Mouse (Mus musculus): ENCODE measurements around the gene Adap2. TPM values are rescaled to one million over a fixed set of nuclear protein-coding genes. Genes with fewer than 3 reads are reported as not detected.

Gene Adap2
- polyA plus RNA-seq, 1 experiment from 2014 or later, result 101 TPM

Other genes starting within 250 kb of the Adap2 start
- 27.8 to 53.2 TPM (median 43.3 TPM) in 3 replicates for gene Utp6, start 191.7 kb upstream of the Adap2 start, polyA plus RNA-seq (2018)
- 19.6 to 30.9 TPM (median 24.4 TPM) in 3 replicates for gene Suz12, start 161.0 kb upstream of the Adap2 start, polyA plus RNA-seq (2018)
- 27.5 to 59.0 TPM (median 37.3 TPM) in 3 replicates for gene Crlf3, start 73.1 kb upstream of the Adap2 start, polyA plus RNA-seq (2018)
- gene Atad5, start 64.7 kb upstream of the Adap2 start, polyA plus RNA-seq (2018), result 1.5 to 6.1 TPM (median 1.9 TPM) in 3 replicates
- 7.9 to 16.0 TPM (median 9.1 TPM) in 3 replicates for gene Tefm, start 11.9 kb upstream of the Adap2 start, polyA plus RNA-seq (2018)
- gene Rnf135, start 29.7 kb downstream of the Adap2 start, polyA plus RNA-seq (2018), result 8.8 to 30.5 TPM (median 15.2 TPM) in 3 replicates
- gene Rhot1, start 54.9 kb downstream of the Adap2 start, polyA plus RNA-seq (2018), result 29.4 to 36.6 TPM (median 30.4 TPM) in 3 replicates
- gene Rhbdl3, start 146.8 kb downstream of the Adap2 start, polyA plus RNA-seq (2018), result 0.03 TPM in 1 of 3 replicates, not detected in the others
- 7.2 to 10.3 TPM (median 9.5 TPM) in 3 replicates for gene 5730455P16Rik, start 223.9 kb downstream of the Adap2 start, polyA plus RNA-seq (2018)
- 96.5 to 123 TPM (median 112 TPM) in 3 replicates for gene Zfp207, start 229.2 kb downstream of the Adap2 start, polyA plus RNA-seq (2018)